Mouse (Mus musculus) liver, embryonic 13.5 days (tissue): ENCODE results near the gene Gm49384. TPM values are rescaled to one million over a fixed set of nuclear protein-coding genes. Genes with fewer than 3 reads are reported as not detected.

Experiments used
- ATAC-seq: fragments of 200-750 bp; cut with Nextera tagmentation; 2 replicates; pipeline ENCODE4 v1.8.0; 2017; ENCODE audit warnings: low read depth, mild to moderate bottlenecking, moderate number of reproducible peaks, moderate library complexity
- DNase-seq: peaks from one replicate; pipeline ENCODE4 v3.0.0; 2022
- H3K27ac ChIP-seq: fragments of 300-500 bp; sonication (generic); 2 replicates; pipeline ENCODE4 v1.5.1; 2015; ENCODE audit warnings: moderate library complexity, mild to moderate bottlenecking, inconsistent platforms
- H3K27me3 ChIP-seq: fragments of 300-500 bp; sonication (generic); 2 replicates; pipeline ENCODE4 v1.6.1; 2015; ENCODE audit warnings: mild to moderate bottlenecking, inconsistent platforms
- H3K36me3 ChIP-seq: fragments of 300-500 bp; sonication (generic); 2 replicates; pipeline ENCODE4 v1.6.1; 2015; ENCODE audit warnings: mild to moderate bottlenecking, inconsistent platforms
- H3K4me1 ChIP-seq: fragments of 300-500 bp; sonication (generic); replicated peaks from 2 replicates; pipeline ENCODE4 v1.6.1; 2015; ENCODE audit warnings: inconsistent platforms
- H3K4me2 ChIP-seq: fragments of 300-500 bp; sonication (generic); 2 replicates; pipeline ENCODE4 v1.6.1; 2015; ENCODE audit warnings: inconsistent platforms, mild to moderate bottlenecking, moderate library complexity
- H3K4me3 ChIP-seq: fragments of 300-500 bp; sonication (generic); replicated peaks from 2 replicates; pipeline ENCODE4 v1.5.1; 2015; ENCODE audit warnings: mild to moderate bottlenecking, inconsistent platforms
- H3K9ac ChIP-seq: fragments of 300-500 bp; sonication (generic); 2 replicates; pipeline ENCODE4 v1.6.1; 2015; ENCODE audit warnings: mild to moderate bottlenecking, inconsistent platforms
- H3K9me3 ChIP-seq: fragments of 300-500 bp; sonication (generic); replicated peaks from 2 replicates; pipeline ENCODE4 v1.6.1; 2016; ENCODE audit warnings: inconsistent platforms
- WGBS: fragments of 180-500 bp; shearing (Covaris S2); methylation state at CpG from one replicate; pipeline ENCODE4 v1.1.7; 2015; ENCODE audit not compliant: insufficient replicate concordance; 5-methylcytosine and 5-hydroxymethylcytosine counted together
- polyA plus RNA-seq: library from polyadenylated mRNA; unstranded; fragments of >200 nt; fragmentation: Nextera tagmentation; extraction: Ambion mirVana; gene quantifications from 2 replicates; pipeline ENCODE4 v1.2.1, GENCODE M21; 2015

Gene Gm49384
- polyA plus RNA-seq, 1 experiment from 2014 or later = 27.7 TPM

- no peaks in the 10 kb centered on the region for H3K9me3 ChIP-seq
- peaks cover 87% of the 10 kb centered on the region for H3K36me3 ChIP-seq
- no peak overlapping the region for H3K4me2 ChIP-seq
- H3K9ac ChIP-seq = no peak overlapping the region
- H3K4me1 ChIP-seq = peaks cover 12% of the 10 kb centered on the region
- no peak overlapping the region for H3K4me3 ChIP-seq
- 82% methylated on average over 19 of the region's 19 CpGs for WGBS
- 0 out of 2 replicates have a peak overlapping the region, but pooled peaks have one; percentile 0 for H3K27ac ChIP-seq
- no peaks in the 10 kb centered on the region for H3K27me3 ChIP-seq
- peak; percentile 54; the same call in 1 of the 2 replicates for ATAC-seq
- DNase-seq = no peak
Observed at GRCm38 (mm10) chr12:69220613-69221277, 16.7 kb upstream of the Gm49384 start.

GRCm38 (mm10) chr12:69216587-69216986 lies 12.5 kb upstream of the Gm49384 start:
- H3K36me3 ChIP-seq = peaks cover 98% of the 10 kb centered on the region

GRCm38 (mm10) chr12:69215000-69215785 lies 11.1 kb upstream of the Gm49384 start:
- Histone ChIP-seq H3K9ac (no peak overlapping the region), H3K4me1 (no peaks in the 10 kb centered on the region), H3K27ac (no peak overlapping the region), H3K4me3 (no peak overlapping the region), H3K27me3 (no peaks in the 10 kb centered on the region), H3K9me3 (no peaks in the 10 kb centered on the region), H3K4me2 (no peak overlapping the region), H3K36me3 (peaks cover 99% of the 10 kb centered on the region)
- 88% methylated on average over 3 of the region's 3 CpGs for WGBS
- no peak for ATAC-seq
- DNase-seq = no peak

More at GRCm38 (mm10) chr12:69216587-69216986, 12.5 kb upstream of the Gm49384 start:
- H3K4me3 ChIP-seq = no peak overlapping the region
- ATAC-seq (no peak), DNase-seq (no peak)
- H3K4me2 ChIP-seq = no peak overlapping the region
- H3K9ac ChIP-seq = no peak overlapping the region
- 85% methylated on average over 7 of the region's 7 CpGs for WGBS
- H3K9me3 ChIP-seq = no peaks in the 10 kb centered on the region
- H3K27me3 ChIP-seq = no peaks in the 10 kb centered on the region
- H3K27ac ChIP-seq = no peak overlapping the region
- H3K4me1 ChIP-seq = peaks cover 8% of the 10 kb centered on the region; the same call in 1 of the 2 replicates

- Histone ChIP-seq H3K36me3 (peaks cover 99% of the 10 kb centered on the region), H3K4me3 (no peak overlapping the region), H3K9me3 (no peaks in the 10 kb centered on the region), H3K4me1 (no peaks in the 10 kb centered on the region), H3K4me2 (no peak overlapping the region), H3K9ac (no peak overlapping the region), H3K27me3 (no peaks in the 10 kb centered on the region), H3K27ac (no peak overlapping the region)
- WGBS = 83% methylated on average over 7 of the region's 7 CpGs
- ATAC-seq (no peak), DNase-seq (no peak)
Observed at GRCm38 (mm10) chr12:69214393-69214792, 10.3 kb upstream of the Gm49384 start.

GRCm38 (mm10) chr12:69213186-69213777 lies 9.2 kb upstream of the Gm49384 start:
- H3K36me3 ChIP-seq = peaks cover 96% of the 10 kb centered on the region

GRCm38 (mm10) chr12:69211057-69211456 lies 7.0 kb upstream of the Gm49384 start:
- H3K4me2 ChIP-seq = no peak overlapping the region
- H3K4me3 ChIP-seq = no peak overlapping the region
- DNase-seq (no peak), ATAC-seq (no peak)
- no peak overlapping the region for H3K9ac ChIP-seq
- 83% methylated on average over 5 of the region's 5 CpGs for WGBS
- H3K4me1 ChIP-seq = no peaks in the 10 kb centered on the region
- H3K36me3 ChIP-seq = peaks cover 96% of the 10 kb centered on the region
- H3K27ac ChIP-seq = no peak overlapping the region
- H3K9me3 ChIP-seq = no peaks in the 10 kb centered on the region
- no peaks in the 10 kb centered on the region for H3K27me3 ChIP-seq

More at GRCm38 (mm10) chr12:69213186-69213777, 9.2 kb upstream of the Gm49384 start:
- WGBS = 85% methylated on average over 13 of the region's 13 CpGs
- H3K4me3 ChIP-seq = no peak overlapping the region
- H3K9ac ChIP-seq = no peak overlapping the region
- H3K4me2 ChIP-seq = no peak overlapping the region
- ATAC-seq (no peak), DNase-seq (no peak)
- H3K4me1 ChIP-seq = no peaks in the 10 kb centered on the region
- H3K27ac ChIP-seq = no peak overlapping the region
- no peaks in the 10 kb centered on the region for H3K27me3 ChIP-seq
- H3K9me3 ChIP-seq = no peaks in the 10 kb centered on the region

GRCm38 (mm10) chr12:69210056-69210979 lies 6.3 kb upstream of the Gm49384 start:
- 89% methylated on average over 18 of the region's 18 CpGs for WGBS
- Histone ChIP-seq H3K36me3 (peaks cover 94% of the 10 kb centered on the region), H3K4me2 (no peak overlapping the region), H3K27me3 (no peaks in the 10 kb centered on the region), H3K4me1 (no peaks in the 10 kb centered on the region), H3K4me3 (no peak overlapping the region), H3K9me3 (no peaks in the 10 kb centered on the region), H3K9ac (no peak overlapping the region), H3K27ac (no peak overlapping the region)
- DNase-seq (no peak), ATAC-seq (no peak)

- H3K9ac ChIP-seq = no peak overlapping the region
- peaks cover 85% of the 10 kb centered on the region for H3K36me3 ChIP-seq
- no peak for ATAC-seq
- 75% methylated on average over 2 of the region's 2 CpGs for WGBS
- H3K4me2 ChIP-seq = no peak overlapping the region
- H3K4me1 ChIP-seq = no peaks in the 10 kb centered on the region
- H3K27ac ChIP-seq = no peak overlapping the region
- no peak for DNase-seq
- H3K27me3 ChIP-seq = no peaks in the 10 kb centered on the region
- no peak overlapping the region for H3K4me3 ChIP-seq
- H3K9me3 ChIP-seq = no peaks in the 10 kb centered on the region
Observed at GRCm38 (mm10) chr12:69208520-69208919, 4.5 kb upstream of the Gm49384 start.

GRCm38 (mm10) chr12:69207926-69208325 lies 3.9 kb upstream of the Gm49384 start:
- WGBS = 91% methylated on average over 7 of the region's 7 CpGs
- H3K9me3 ChIP-seq = no peaks in the 10 kb centered on the region
- no peak overlapping the region for H3K4me3 ChIP-seq
- H3K36me3 ChIP-seq = peaks cover 85% of the 10 kb centered on the region
- H3K4me2 ChIP-seq = no peak overlapping the region
- ATAC-seq (no peak), DNase-seq (no peak)
- no peak overlapping the region for H3K27ac ChIP-seq
- no peaks in the 10 kb centered on the region for H3K27me3 ChIP-seq
- no peaks in the 10 kb centered on the region for H3K4me1 ChIP-seq
- no peak overlapping the region for H3K9ac ChIP-seq

- Histone ChIP-seq H3K4me1 (no peaks in the 10 kb centered on the region), H3K9ac (no peak overlapping the region), H3K4me3 (no peak overlapping the region), H3K27ac (no peak overlapping the region), H3K9me3 (no peaks in the 10 kb centered on the region), H3K27me3 (no peaks in the 10 kb centered on the region), H3K4me2 (no peak overlapping the region), H3K36me3 (peaks cover 85% of the 10 kb centered on the region)
- 85% methylated on average over 8 of the region's 8 CpGs for WGBS
- ATAC-seq (no peak), DNase-seq (no peak)
Observed at GRCm38 (mm10) chr12:69207396-69207795, 3.3 kb upstream of the Gm49384 start.

- H3K9ac ChIP-seq = peak overlapping the region; percentile 30; the same call in 1 of the 2 replicates
- peak overlapping the region; percentile 98 for H3K4me2 ChIP-seq
- DNase-seq (no peak), ATAC-seq (no peak)
- peaks cover 31% of the 10 kb centered on the region for H3K4me1 ChIP-seq
- H3K9me3 ChIP-seq = no peaks in the 10 kb centered on the region
- H3K27ac ChIP-seq = no peak overlapping the region
- H3K27me3 ChIP-seq = no peaks in the 10 kb centered on the region
- peaks cover 45% of the 10 kb centered on the region for H3K36me3 ChIP-seq
- H3K4me3 ChIP-seq = peak overlapping the region; percentile 95
Observed at GRCm38 (mm10) chr12:69198985-69199384, 5.1 kb downstream of the Gm49384 start.
